Mouse (Mus musculus) right cerebral cortex, postnatal 10 days (tissue): ENCODE measurements around the gene Sfxn2.

Experiments
- DNase-seq, 2 experiments: peaks; one replicate each; pipeline ENCODE4 v3.0.0; 2021; ENCODE audit warnings: low spot score in 2 of 2

The Sfxn2 gene

GRCm38 (mm10) chr19:46629807-46630206, 56.6 kb downstream of the Sfxn2 start:
- no peak for DNase-seq

GRCm38 (mm10) chr19:46631637-46632036, 58.5 kb downstream of the Sfxn2 start:
- DNase-seq = no peak

GRCm38 (mm10) chr19:46635766-46636165, 62.6 kb downstream of the Sfxn2 start:
- no peak for DNase-seq

- DNase-seq = no peak
Observed at GRCm38 (mm10) chr19:46637598-46637997, 64.4 kb downstream of the Sfxn2 start.

GRCm38 (mm10) chr19:46639053-46639452, 65.9 kb downstream of the Sfxn2 start:
- DNase-seq = no peak

GRCm38 (mm10) chr19:46639496-46639895, 66.3 kb downstream of the Sfxn2 start:
- DNase-seq = no peak

GRCm38 (mm10) chr19:46640780-46641179, 67.6 kb downstream of the Sfxn2 start:
- DNase-seq = no peak

GRCm38 (mm10) chr19:46641420-46642085, 68.4 kb downstream of the Sfxn2 start:
- no peak for DNase-seq

- DNase-seq = no peak
Observed at GRCm38 (mm10) chr19:46642136-46642753, 69.1 kb downstream of the Sfxn2 start.

- DNase-seq = no peak
Observed at GRCm38 (mm10) chr19:46643236-46643635, 70.1 kb downstream of the Sfxn2 start.

- no peak for DNase-seq
Observed at GRCm38 (mm10) chr19:46644343-46644792, 71.2 kb downstream of the Sfxn2 start.

- DNase-seq = peak; percentile 69 to 71
Observed at GRCm38 (mm10) chr19:46644793-46645602, 71.8 kb downstream of the Sfxn2 start.

GRCm38 (mm10) chr19:46646041-46646481, 72.9 kb downstream of the Sfxn2 start:
- no peak for DNase-seq

- no peak for DNase-seq
Observed at GRCm38 (mm10) chr19:46647254-46647653, 74.1 kb downstream of the Sfxn2 start.
